Mouse (Mus musculus): ENCODE results near the gene Rassf8.

Rassf8 gene

GRCm38 (mm10) chr6:145823588-145824234 is 77.2 kb downstream of the Rassf8 start:
- peak; percentile 58 for DNase-seq

- no peak for DNase-seq
These were observed 79.8 kb downstream of the Rassf8 start for GRCm38 (mm10) chr6:145826305-145826704.

- no peak for DNase-seq
These were observed 82.7 kb downstream of the Rassf8 start for GRCm38 (mm10) chr6:145829062-145829835.

DNA sequence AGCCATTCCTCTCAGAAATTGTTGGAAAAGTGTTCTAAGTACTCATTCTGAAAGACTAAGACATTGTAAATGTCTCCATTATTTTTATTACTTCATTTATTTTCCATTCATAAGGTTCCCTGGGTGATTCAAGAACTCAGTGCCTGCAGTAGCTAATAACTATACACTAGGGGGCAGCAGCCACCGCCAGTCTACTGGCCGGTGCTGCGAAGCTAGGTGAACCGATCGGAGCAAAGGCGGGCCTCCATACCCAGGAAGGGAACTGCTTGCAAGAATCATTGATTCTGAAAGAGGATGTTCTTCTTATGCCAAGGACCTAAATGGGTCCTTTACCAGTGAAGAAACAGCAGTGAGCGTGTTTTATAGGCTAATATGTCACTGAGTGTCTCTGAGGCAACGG is 83.6 kb downstream of the Rassf8 start:
- DNase-seq: peak; percentile 81

DNA sequence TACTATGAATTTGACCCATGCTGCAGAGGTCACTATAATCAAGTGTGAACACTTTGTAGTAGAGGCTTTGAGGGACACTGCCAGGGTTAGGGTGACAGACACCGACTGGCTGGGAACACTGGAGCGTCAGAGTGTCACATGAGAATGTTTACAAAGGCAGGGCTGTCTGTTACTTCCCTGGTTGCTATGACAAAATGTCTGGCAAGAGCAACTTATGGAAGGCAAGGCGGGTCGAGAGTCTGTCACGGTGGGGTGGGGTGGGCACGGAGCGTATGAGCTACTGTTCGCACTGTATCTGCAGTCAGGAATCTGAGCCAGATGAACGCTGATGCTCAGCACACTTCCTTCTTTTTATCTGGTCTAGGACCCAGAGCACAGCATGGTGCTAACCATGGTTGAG is 84.1 kb downstream of the Rassf8 start:
- DNase-seq: no peak

- DNase-seq: no peak
These were observed 86.4 kb downstream of the Rassf8 start for GRCm38 (mm10) chr6:145832927-145833326.

DNA sequence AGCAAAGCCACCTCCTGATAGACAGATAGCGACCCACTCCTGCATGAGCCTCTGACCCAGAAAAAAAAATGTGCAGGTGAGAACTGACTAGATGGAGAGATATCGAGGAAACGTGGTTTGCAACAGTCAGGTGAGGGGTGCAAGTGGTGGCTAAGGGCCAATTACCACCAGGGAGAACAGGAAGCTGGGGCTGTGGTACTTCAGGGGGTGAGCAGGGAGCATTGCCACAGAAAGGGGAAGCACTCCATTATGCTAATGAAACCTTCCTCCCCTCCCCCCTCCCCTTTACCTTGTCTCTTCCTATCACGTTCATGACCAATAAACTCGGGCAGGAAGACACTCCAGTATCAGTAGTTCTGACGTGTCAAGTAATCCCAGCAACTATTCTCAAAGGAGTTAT is 88.8 kb downstream of the Rassf8 start:
- DNase-seq: no peak

DNA sequence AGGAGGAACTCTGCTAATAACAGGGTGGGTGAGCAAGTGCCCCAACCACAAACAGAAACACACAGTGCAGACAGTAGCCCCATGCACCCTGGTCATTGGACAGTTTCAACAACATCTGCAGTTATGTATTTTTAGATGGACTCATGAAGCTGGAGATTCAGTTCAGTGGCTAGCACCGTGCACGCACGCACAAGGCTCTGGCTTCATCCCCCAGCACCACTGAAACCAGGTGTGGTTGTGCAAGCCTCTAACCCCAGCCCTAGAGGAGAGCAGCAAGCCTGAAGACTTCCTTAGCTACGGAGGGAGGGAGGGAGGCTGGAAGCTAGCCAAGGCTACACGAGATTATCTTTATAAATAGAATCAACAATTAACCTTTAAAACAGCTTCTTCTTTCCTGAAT is 99.1 kb downstream of the Rassf8 start:
- DNase-seq: no peak

DNA sequence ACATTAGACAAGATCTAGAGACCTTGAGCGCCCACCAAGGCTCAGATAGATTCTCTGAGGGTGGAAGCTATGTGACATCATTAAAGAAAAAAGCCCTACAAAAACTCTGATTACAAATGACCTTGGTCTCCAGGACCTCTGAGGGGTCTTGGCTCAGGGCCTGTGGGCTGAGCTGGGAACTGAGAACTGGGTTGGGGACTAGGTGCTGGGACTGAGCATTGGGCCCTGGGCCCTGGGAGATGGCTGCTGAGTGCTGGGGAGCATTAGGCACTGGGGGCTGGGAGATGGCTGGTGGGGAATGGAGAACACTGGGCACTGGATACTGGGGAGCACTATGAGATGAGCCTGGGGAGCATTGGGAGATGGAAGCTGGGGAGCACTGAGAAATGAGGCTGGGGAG is 99.5 kb downstream of the Rassf8 start:
- no peak for DNase-seq

DNA sequence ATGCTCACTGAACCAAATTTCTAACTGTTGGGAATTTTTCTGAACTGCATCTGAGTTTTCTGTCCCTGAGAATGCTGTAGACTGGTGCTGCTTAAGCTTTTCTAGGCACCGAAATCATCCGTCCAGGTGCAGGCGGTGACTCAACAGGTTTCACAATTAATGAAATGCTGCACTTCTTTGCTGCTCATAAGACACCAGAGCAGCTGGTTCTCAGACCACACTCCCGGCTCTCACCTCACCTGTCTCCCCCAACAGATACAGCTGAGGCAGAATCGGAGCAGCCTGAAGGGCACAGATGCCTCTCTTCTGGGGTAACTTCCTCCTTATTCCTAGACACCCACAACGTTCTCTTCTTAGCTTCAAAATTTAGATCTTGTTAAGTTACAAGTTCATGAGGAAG is 100.4 kb downstream of the Rassf8 start:
- DNase-seq: no peak

GRCm38 (mm10) chr6:145847661-145848060 is 101.1 kb downstream of the Rassf8 start:
- DNase-seq: no peak

DNA sequence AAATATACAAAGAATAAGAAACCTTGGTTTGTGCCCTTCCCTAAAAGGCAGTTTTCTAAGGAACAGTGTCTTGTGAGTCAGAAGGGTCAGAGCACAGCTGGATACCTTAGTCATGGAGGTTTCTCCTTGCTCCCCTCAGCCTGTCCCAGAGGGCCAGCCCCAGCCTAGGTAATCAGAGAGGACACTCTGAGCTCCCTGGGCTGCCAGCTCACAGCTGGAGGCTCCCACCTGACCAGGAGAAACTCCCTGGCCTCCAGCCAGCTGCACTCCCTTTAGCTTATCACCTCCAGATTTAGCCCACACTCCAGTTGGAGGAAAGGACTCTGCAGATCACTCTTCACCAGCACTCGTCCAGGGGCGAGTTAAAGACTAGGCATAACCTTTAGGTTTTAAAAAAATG is 104.2 kb downstream of the Rassf8 start:
- peak; percentile 36 for DNase-seq

GRCm38 (mm10) chr6:145851956-145852355 is 105.4 kb downstream of the Rassf8 start:
- no peak for DNase-seq

GRCm38 (mm10) chr6:145852708-145853107 is 106.2 kb downstream of the Rassf8 start:
- DNase-seq: no peak

DNA sequence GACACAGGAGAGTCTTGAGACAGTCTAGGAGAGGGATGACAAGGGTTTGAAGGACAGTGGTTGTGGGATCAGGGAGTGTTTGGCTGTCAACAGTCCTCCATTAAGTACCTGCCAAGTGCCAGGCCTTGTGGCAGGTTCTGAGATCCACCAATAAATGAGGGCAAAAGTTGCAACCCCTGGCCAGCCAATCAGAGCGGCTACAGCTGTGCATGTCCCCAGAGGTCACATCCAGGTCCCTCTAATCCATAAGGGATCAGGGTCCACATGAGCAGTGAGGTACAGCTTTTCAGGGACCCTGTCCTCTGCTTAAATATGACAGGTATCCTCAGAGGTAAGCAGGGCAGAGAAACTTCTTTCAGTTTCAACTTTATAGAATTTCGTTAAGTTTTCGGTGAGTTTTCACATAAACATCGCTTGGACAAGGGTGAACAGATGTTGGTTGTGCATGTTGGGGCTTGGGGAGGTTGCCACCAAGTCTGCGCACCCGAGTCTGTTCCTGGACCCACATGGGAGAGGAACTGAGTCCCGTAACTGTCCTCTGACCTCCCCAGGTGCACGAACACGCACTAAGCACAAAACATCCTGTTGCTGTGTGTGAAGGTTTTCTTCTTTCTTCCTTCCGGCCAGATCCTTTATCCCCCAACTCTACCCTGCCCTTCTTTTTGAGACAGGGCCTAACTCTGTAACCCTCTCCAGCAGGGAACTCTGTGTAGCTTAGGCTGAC is 107.0 kb downstream of the Rassf8 start:
- no peak for DNase-seq

DNA sequence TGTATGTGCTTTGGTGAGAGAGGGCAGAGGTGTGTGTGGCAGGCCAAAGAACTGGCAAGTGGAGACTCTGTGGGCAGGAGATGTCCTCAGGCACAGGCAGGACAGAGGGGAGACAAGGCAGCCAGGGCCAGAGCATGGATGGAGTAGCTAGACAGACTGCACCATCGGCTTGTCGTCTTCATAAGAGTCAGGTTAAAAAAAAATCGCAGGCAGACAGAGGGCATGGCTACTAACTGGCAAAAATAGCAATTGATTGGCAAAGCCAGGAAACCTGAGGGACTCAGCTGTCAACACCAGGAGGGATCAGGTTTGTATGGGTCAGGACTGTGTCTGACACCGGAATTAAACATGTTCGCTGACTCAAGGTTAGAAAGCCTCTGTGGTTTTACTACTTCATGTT is 108.2 kb downstream of the Rassf8 start:
- DNase-seq: no peak

- DNase-seq: peak; percentile 96
These were observed 109.4 kb downstream of the Rassf8 start for GRCm38 (mm10) chr6:145855720-145856551.

GRCm38 (mm10) chr6:145857428-145857827 is 110.9 kb downstream of the Rassf8 start:
- no peak for DNase-seq

DNA sequence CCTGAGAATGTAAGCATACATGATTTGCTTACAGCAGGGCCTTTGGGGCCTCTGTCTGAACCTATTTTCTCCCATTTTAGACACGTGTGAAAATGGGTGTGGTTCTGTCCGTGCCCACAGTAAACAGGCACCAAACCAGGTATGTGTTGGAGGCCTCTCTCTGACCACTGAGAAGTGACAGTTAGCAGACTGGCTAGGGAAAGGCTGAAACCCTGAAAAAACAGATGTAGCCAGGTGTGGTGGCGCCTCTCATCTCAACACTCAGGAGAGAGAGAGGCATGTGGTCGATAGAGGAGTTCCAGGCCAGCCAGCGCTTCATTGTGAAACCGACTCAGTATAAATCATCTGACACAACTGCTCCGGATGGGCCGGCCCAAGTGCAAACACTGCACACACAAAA is 111.9 kb downstream of the Rassf8 start:
- no peak for DNase-seq

- DNase-seq: no peak
These were observed 113.8 kb downstream of the Rassf8 start for GRCm38 (mm10) chr6:145860350-145860749.

DNA sequence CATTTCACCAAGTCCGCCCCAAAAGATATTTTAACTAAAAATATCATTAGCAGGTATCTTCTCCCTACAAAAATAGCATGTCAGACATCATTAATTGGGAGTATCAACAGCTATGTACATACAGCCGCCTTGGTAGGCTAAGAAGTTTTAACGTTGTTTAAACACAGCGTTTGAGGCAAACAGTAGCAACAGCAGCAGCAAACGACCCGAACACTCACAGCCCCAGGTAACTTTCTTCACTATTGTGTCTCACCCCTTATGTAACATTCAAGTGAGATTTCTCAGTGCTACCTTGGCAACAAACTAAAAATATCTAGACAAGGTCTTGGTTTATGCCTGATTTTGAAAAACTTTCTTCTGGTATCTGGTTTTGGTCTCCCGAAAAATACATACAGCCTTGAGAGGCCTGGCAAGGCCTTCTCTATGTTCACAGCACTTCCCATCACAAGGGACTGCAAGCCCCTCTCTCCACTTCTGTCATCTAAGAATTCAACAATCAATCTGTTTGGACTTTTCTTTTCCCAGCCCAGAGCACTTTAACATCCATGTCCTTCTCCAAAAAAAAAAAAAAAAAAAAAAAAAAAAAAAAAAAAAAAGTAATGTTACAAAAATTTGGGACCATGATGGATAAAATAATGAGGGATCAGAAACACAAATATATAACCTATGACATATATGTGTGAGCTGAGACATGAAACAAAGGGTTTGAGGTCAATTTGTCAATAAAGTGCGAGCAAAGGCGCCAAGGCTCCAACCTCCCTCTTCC is 115.1 kb downstream of the Rassf8 start:
- no peak for DNase-seq

- no peak for DNase-seq
These were observed 115.8 kb downstream of the Rassf8 start for GRCm38 (mm10) chr6:145862321-145862720.

Data from kidney, postnatal 10 days (tissue).